Mouse (Mus musculus) splenic B cell, adult 2 months (primary cell): ENCODE measurements around the gene Olfr1056.
"Not testable (repeated sequence)": the region's sequence is repeated elsewhere in the genome, so short reads cannot be mapped to it uniquely, and the experiment has no call there.

ENCODE experiments used
- DNase-seq: peaks from one replicate; pipeline ENCODE4 v3.0.0-alpha.2; 2011; ENCODE audit warnings: low read depth, low spot score
- H3K27me3 ChIP-seq: 2 replicates; pipeline ENCODE4 v1.6.1; 2012; ENCODE audit warnings: mild to moderate bottlenecking, low read length, moderate library complexity, mixed read lengths; ENCODE audit not compliant: control insufficient read depth, poor library complexity, insufficient read depth, severe bottlenecking
- H3K36me3 ChIP-seq: 2 replicates; pipeline ENCODE4 v1.6.1; 2012; ENCODE audit warnings: mild to moderate bottlenecking, low read length, moderate library complexity, mixed read lengths; ENCODE audit not compliant: control insufficient read depth, poor library complexity, insufficient read depth, severe bottlenecking

Olfr1056 gene

GRCm38 (mm10) chr2:86362369-86362768, at the start of gene Olfr1056:
Gene Olfr1056, minus strand, starts transcription at chr2:86362469.
- H3K27me3 ChIP-seq: no peaks in the 10 kb centered on the region
- no peak for DNase-seq
- no peaks in the 10 kb centered on the region for H3K36me3 ChIP-seq

GRCm38 (mm10) chr2:86395114-86395513, 32.8 kb upstream of the Olfr1056 start:
- no peak for DNase-seq
- H3K36me3 ChIP-seq: no peaks in the 10 kb centered on the region

GRCm38 (mm10) chr2:86388461-86388860, 26.2 kb upstream of the Olfr1056 start, which contains the start of gene Olfr1058:
Gene Olfr1058, minus strand, starts transcription at chr2:86388561.
- H3K36me3 ChIP-seq, DNase-seq, H3K27me3 ChIP-seq: not testable (repeated sequence)

More at GRCm38 (mm10) chr2:86395114-86395513, 32.8 kb upstream of the Olfr1056 start:
- H3K27me3 ChIP-seq: no peaks in the 10 kb centered on the region

GRCm38 (mm10) chr2:86378293-86378692, 16.0 kb upstream of the Olfr1056 start, which contains the start of gene Olfr1057:
Gene Olfr1057, minus strand, starts transcription at chr2:86378393.
- Histone ChIP-seq H3K36me3 (no peaks in the 10 kb centered on the region), H3K27me3 (no peaks in the 10 kb centered on the region)
- no peak for DNase-seq

- not testable (repeated sequence) for DNase-seq, H3K27me3 ChIP-seq, H3K36me3 ChIP-seq
Observed at GRCm38 (mm10) chr2:86366342-86366741, 4.1 kb upstream of the Olfr1056 start.

- H3K36me3 ChIP-seq, H3K27me3 ChIP-seq, DNase-seq: not testable (repeated sequence)
Observed at GRCm38 (mm10) chr2:86351751-86352150, 10.5 kb downstream of the Olfr1056 start.

GRCm38 (mm10) chr2:86350184-86350583, 12.1 kb downstream of the Olfr1056 start, which contains the start of gene Olfr1055:
Gene Olfr1055, minus strand, starts transcription at chr2:86350284.
- H3K27me3 ChIP-seq: no peaks in the 10 kb centered on the region
- H3K36me3 ChIP-seq: no peaks in the 10 kb centered on the region
- DNase-seq: no peak

GRCm38 (mm10) chr2:86335333-86335732, 26.9 kb downstream of the Olfr1056 start, which contains the start of gene Olfr1054:
Gene Olfr1054, minus strand, starts transcription at chr2:86335433.
- Histone ChIP-seq H3K27me3 (no peaks in the 10 kb centered on the region), H3K36me3 (no peaks in the 10 kb centered on the region)
- DNase-seq: no peak

GRCm38 (mm10) chr2:86315184-86315583, 47.1 kb downstream of the Olfr1056 start, which contains the start of gene Olfr1053:
Gene Olfr1053, minus strand, starts transcription at chr2:86315284.
- Histone ChIP-seq H3K36me3 (no peaks in the 10 kb centered on the region), H3K27me3 (no peaks in the 10 kb centered on the region)
- no peak for DNase-seq
